In the genomic region with DNA sequence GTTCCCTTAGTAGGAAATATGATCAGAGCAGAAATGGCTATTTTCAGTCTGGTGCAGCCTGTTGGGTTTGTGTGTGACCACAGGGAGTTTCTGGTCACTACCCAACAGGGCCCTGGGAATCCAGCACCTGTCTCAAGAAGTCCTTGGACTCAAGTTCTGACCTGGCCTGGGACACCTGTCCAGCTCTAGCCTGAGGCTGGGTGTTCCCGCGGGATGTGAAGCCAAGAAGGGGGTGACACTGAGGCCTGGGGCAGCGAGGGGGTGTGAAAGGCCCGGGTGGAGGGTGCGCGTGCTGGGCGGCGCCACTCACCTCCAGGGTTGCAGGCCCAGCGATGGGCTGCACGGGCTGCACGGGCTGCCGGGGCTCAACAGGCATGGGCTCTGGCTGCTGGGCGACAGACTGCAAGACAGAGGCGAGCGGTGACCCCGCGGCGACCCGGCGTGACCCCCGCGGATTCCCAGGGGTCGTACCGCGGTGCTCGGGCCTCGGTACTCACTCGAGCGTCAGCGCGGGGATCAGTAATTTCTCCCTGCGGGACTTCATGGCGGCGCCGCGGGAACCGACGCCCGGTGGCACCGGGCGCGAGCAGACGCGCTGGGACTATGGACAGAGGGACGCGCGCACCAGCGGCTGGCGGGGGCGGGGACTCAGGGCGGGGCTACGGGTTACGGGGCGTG, we compare ENCODE assay signal across 8 mouse cellular contexts. TPM values are rescaled to one million over a fixed set of nuclear protein-coding genes. Genes with fewer than 3 reads are reported as not detected.
DNase-seq lines count a peak whose midpoint lies in the region; ATAC-seq and TF ChIP-seq lines count a peak whose summit lies in the region.

No protein-coding gene starts in this region.

- peaks cover 73% of the 10 kb centered on the region for H3K27me3 ChIP-seq in heart, embryonic 12.5 days (replicated peaks)
- peaks cover 57% of the 10 kb centered on the region for H3K27me3 ChIP-seq in forebrain, embryonic 12.5 days
- H3K27me3 ChIP-seq in limb, embryonic 13.5 days, result peaks cover 55% of the 10 kb centered on the region
- peaks cover 14% of the 10 kb centered on the region for H3K27me3 ChIP-seq in stomach, embryonic 15.5 days (replicated peaks)

- no peak for ATAC-seq in heart, embryonic 12.5 days (ENCODE audit: insufficient number of reproducible peaks, low FRiP score)
- ATAC-seq in forebrain, embryonic 12.5 days (ENCODE audit: low FRiP score), result peak; percentile 1
- no peak for ATAC-seq in limb, embryonic 13.5 days (ENCODE audit: low FRiP score, low read depth)
- no peak for ATAC-seq in stomach, embryonic 15.5 days (ENCODE audit: insufficient read depth, low FRiP score, low read depth)

- peaks cover 28% of the 10 kb centered on the region for H3K4me1 ChIP-seq in heart, embryonic 12.5 days (replicated peaks)
- H3K4me1 ChIP-seq in ES-E14 (ENCODE audit: control insufficient read depth in 2 of 2, insufficient read depth in 2 of 2, low read length in 2 of 2, poor library complexity in 1 of 2), result peaks cover 0 to 11% of the 10 kb centered on the region in 2 experiments; a peak in 2 of 4 replicates
- peaks cover 51% of the 10 kb centered on the region for H3K4me1 ChIP-seq in forebrain, embryonic 12.5 days
- peaks cover 31% of the 10 kb centered on the region for H3K4me1 ChIP-seq in limb, embryonic 13.5 days
- peaks cover 31% of the 10 kb centered on the region for H3K4me1 ChIP-seq in stomach, embryonic 15.5 days

- H3K36me3 ChIP-seq in heart, embryonic 12.5 days, result no peaks in the 10 kb centered on the region
- no peaks in the 10 kb centered on the region; the same call in 1 of the 2 replicates for H3K36me3 ChIP-seq in ES-E14 (ENCODE audit: control insufficient read depth, insufficient read depth, low read length, poor library complexity, severe bottlenecking)
- no peaks in the 10 kb centered on the region for H3K36me3 ChIP-seq in forebrain, embryonic 12.5 days (replicated peaks)
- H3K36me3 ChIP-seq in limb, embryonic 13.5 days, result no peaks in the 10 kb centered on the region
- no peaks in the 10 kb centered on the region for H3K36me3 ChIP-seq in stomach, embryonic 15.5 days

- peak overlapping the region; percentile 68 for H3K9ac ChIP-seq in heart, embryonic 12.5 days
- peak overlapping the region; percentile 69 for H3K9ac ChIP-seq in ES-E14 (ENCODE audit: insufficient read depth, low read depth, low read length, poor library complexity, severe bottlenecking)
- peak overlapping the region; percentile 68 for H3K9ac ChIP-seq in forebrain, embryonic 12.5 days
- H3K9ac ChIP-seq in limb, embryonic 13.5 days, result peak overlapping the region; percentile 62
- H3K9ac ChIP-seq in stomach, embryonic 15.5 days, result peak overlapping the region; percentile 40; the same call in 1 of the 2 replicates

- peak overlapping the region; percentile 89 for H3K4me2 ChIP-seq in heart, embryonic 12.5 days
- H3K4me2 ChIP-seq in forebrain, embryonic 12.5 days, result peak overlapping the region; percentile 85
- H3K4me2 ChIP-seq in limb, embryonic 13.5 days (replicated peaks), result peak overlapping the region; percentile 89
- H3K4me2 ChIP-seq in stomach, embryonic 15.5 days, result peak overlapping the region; percentile 94

- in situ Hi-C loops in ES-E14 (cut with MboI; ENCODE audit: low sequenced_read_pairs in 2 of 2, unreplicated experiment in 2 of 2), result no loop called here

- 2% methylated on average over 54 of the region's 54 CpGs for WGBS in heart, embryonic 12.5 days
- 1% methylated on average over 54 of the region's 54 CpGs for WGBS in forebrain, embryonic 12.5 days
- 2% methylated on average over 54 of the region's 54 CpGs for WGBS in limb, embryonic 13.5 days
- WGBS in stomach, embryonic 15.5 days, result 4% methylated on average over 54 of the region's 54 CpGs

- H3K4me3 ChIP-seq in heart, embryonic 12.5 days, result peak overlapping the region; percentile 56
- peak overlapping the region; percentile 76 to 97 for H3K4me3 ChIP-seq in ES-E14 (ENCODE audit: insufficient read depth in 1 of 2, low read depth in 1 of 2, low read length in 2 of 2, poor library complexity in 1 of 2, severe bottlenecking in 1 of 2)
- H3K4me3 ChIP-seq in forebrain, embryonic 12.5 days (replicated peaks), result peak overlapping the region; percentile 58
- H3K4me3 ChIP-seq in limb, embryonic 13.5 days, result peak overlapping the region; percentile 56
- H3K4me3 ChIP-seq in stomach, embryonic 15.5 days (replicated peaks), result peak overlapping the region; percentile 55

- H3K27ac ChIP-seq in heart, embryonic 12.5 days (ENCODE audit: poor library complexity, severe bottlenecking), result no peak overlapping the region
- H3K27ac ChIP-seq in ES-E14 (ENCODE audit: insufficient read depth, low read depth, low read length, poor library complexity, severe bottlenecking), result no peak overlapping the region
- peak overlapping the region; percentile 8 for H3K27ac ChIP-seq in forebrain, embryonic 12.5 days
- no peak overlapping the region; the same call in 1 of the 2 replicates for H3K27ac ChIP-seq in limb, embryonic 13.5 days
- H3K27ac ChIP-seq in stomach, embryonic 15.5 days, result peak overlapping the region; percentile 52

- no peaks in the 10 kb centered on the region for H3K9me3 ChIP-seq in heart, embryonic 12.5 days (replicated peaks)
- no peaks in the 10 kb centered on the region for H3K9me3 ChIP-seq in ES-E14 (ENCODE audit: control insufficient read depth, insufficient read depth, low read depth, low read length)
- no peaks in the 10 kb centered on the region for H3K9me3 ChIP-seq in forebrain, embryonic 12.5 days
- no peaks in the 10 kb centered on the region for H3K9me3 ChIP-seq in limb, embryonic 13.5 days
- H3K9me3 ChIP-seq in stomach, embryonic 15.5 days, result no peaks in the 10 kb centered on the region

- DNase-seq in heart, adult 8-10 months (ENCODE audit: low spot score), result no peak
- no peak for DNase-seq in ES-E14 (ENCODE audit: low read depth, low spot score)
- no peak for DNase-seq in cerebellum, postnatal 10 days
- no peak for DNase-seq in urinary bladder, postnatal 14 days (ENCODE audit: low spot score)

TF ChIP-seq in ES-E14, 5 proteins besides CTCF, POLR2A, EP300 and RAD21:
- TF ChIP-seq CHD2 (IDR thresholded peaks at IDR 0.05; ENCODE audit: low read depth, low read length) (no peak), ZNF384 (IDR thresholded peaks at IDR 0.05; ENCODE audit: low read depth, low read length) (no peak), MAFK (IDR thresholded peaks at IDR 0.05; ENCODE audit: insufficient read depth, low read depth, low read length) (no peak)

RNA-seq across cellular contexts. Expression of gene Mast3, which starts 8.3 kb away (rescaled TPM):
- polyA plus RNA-seq in heart, embryonic 12.5 days (2016; fragmentation: Nextera tagmentation; extraction: Ambion mirVana), result 7.2 and 8.1 TPM in 2 replicates
- 1 to 10 TPM; 6.5 to 8.4 (median 7.1) TPM for total RNA-seq in heart, adult 8-10 months (2022)
- total RNA-seq in ES-E14 (2012; rRNA removed), result 7.8 and 11.5 TPM in 2 replicates
- polyA plus RNA-seq in forebrain, embryonic 12.5 days (2016; fragmentation: Nextera tagmentation; extraction: Ambion mirVana), result 14.5 and 16.8 TPM in 2 replicates
- polyA plus RNA-seq in limb, embryonic 13.5 days (2015; fragmentation: Nextera tagmentation; extraction: Ambion mirVana), result 13.1 and 14.0 TPM in 2 replicates
- polyA plus RNA-seq in stomach, embryonic 15.5 days (2015; fragmentation: Nextera tagmentation; extraction: Ambion mirVana), result 13.3 and 16.5 TPM in 2 replicates

RNA-seq across cellular contexts. Expression of gene Il12rb1, which starts 11.7 kb away (rescaled TPM):
- not detected in 2 replicates for polyA plus RNA-seq in heart, embryonic 12.5 days (2016; fragmentation: Nextera tagmentation; extraction: Ambion mirVana)
- total RNA-seq in heart, adult 8-10 months (2022), result under 1 TPM in 2 of 4 experiments, not detected in 2; 0.16 to 0.49 TPM
- total RNA-seq in ES-E14 (2012; rRNA removed), result 0.69 and 1.2 TPM in 2 replicates
- polyA plus RNA-seq in forebrain, embryonic 12.5 days (2016; fragmentation: Nextera tagmentation; extraction: Ambion mirVana), result not detected in 2 replicates
- 0.06 TPM in 1 of 2 replicates, not detected in the other for polyA plus RNA-seq in limb, embryonic 13.5 days (2015; fragmentation: Nextera tagmentation; extraction: Ambion mirVana)
- 0.26 and 0.43 TPM in 2 replicates for polyA plus RNA-seq in stomach, embryonic 15.5 days (2015; fragmentation: Nextera tagmentation; extraction: Ambion mirVana)

RNA-seq across cellular contexts. Expression of gene Pik3r2, which starts 20.0 kb away (rescaled TPM):
- polyA plus RNA-seq in heart, embryonic 12.5 days (2016; fragmentation: Nextera tagmentation; extraction: Ambion mirVana), result 35.2 and 37.2 TPM in 2 replicates
- total RNA-seq in heart, adult 8-10 months (2022), result 10 to 100 TPM; 19.3 to 24.1 (median 22.2) TPM
- 52.7 and 71.0 TPM in 2 replicates for total RNA-seq in ES-E14 (2012; rRNA removed)
- 72.7 and 79.1 TPM in 2 replicates for polyA plus RNA-seq in forebrain, embryonic 12.5 days (2016; fragmentation: Nextera tagmentation; extraction: Ambion mirVana)
- polyA plus RNA-seq in limb, embryonic 13.5 days (2015; fragmentation: Nextera tagmentation; extraction: Ambion mirVana), result 78.1 and 81.3 TPM in 2 replicates
- 58.1 and 58.4 TPM in 2 replicates for polyA plus RNA-seq in stomach, embryonic 15.5 days (2015; fragmentation: Nextera tagmentation; extraction: Ambion mirVana)

RNA-seq across cellular contexts. Expression of gene Mpv17l2, which starts 35.8 kb away (rescaled TPM):
- 37.2 and 37.9 TPM in 2 replicates for polyA plus RNA-seq in heart, embryonic 12.5 days (2016; fragmentation: Nextera tagmentation; extraction: Ambion mirVana)
- 10 to 100 TPM; 23.2 to 32.5 (median 27.7) TPM for total RNA-seq in heart, adult 8-10 months (2022)
- 49.9 and 58.2 TPM in 2 replicates for total RNA-seq in ES-E14 (2012; rRNA removed)
- 33.2 and 34.5 TPM in 2 replicates for polyA plus RNA-seq in forebrain, embryonic 12.5 days (2016; fragmentation: Nextera tagmentation; extraction: Ambion mirVana)
- polyA plus RNA-seq in limb, embryonic 13.5 days (2015; fragmentation: Nextera tagmentation; extraction: Ambion mirVana), result 29.2 and 36.6 TPM in 2 replicates
- polyA plus RNA-seq in stomach, embryonic 15.5 days (2015; fragmentation: Nextera tagmentation; extraction: Ambion mirVana), result 44.4 and 51.3 TPM in 2 replicates

RNA-seq across cellular contexts. Expression of gene Rab3a, which starts 42.1 kb away (rescaled TPM):
- polyA plus RNA-seq in heart, embryonic 12.5 days (2016; fragmentation: Nextera tagmentation; extraction: Ambion mirVana), result 19.1 and 19.2 TPM in 2 replicates
- total RNA-seq in heart, adult 8-10 months (2022), result 10 to 100 TPM; 46.3 to 60.7 (median 50.6) TPM
- 4.3 and 5.2 TPM in 2 replicates for total RNA-seq in ES-E14 (2012; rRNA removed)
- 87.8 and 95.4 TPM in 2 replicates for polyA plus RNA-seq in forebrain, embryonic 12.5 days (2016; fragmentation: Nextera tagmentation; extraction: Ambion mirVana)
- 18.0 and 19.6 TPM in 2 replicates for polyA plus RNA-seq in limb, embryonic 13.5 days (2015; fragmentation: Nextera tagmentation; extraction: Ambion mirVana)
- polyA plus RNA-seq in stomach, embryonic 15.5 days (2015; fragmentation: Nextera tagmentation; extraction: Ambion mirVana), result 20.9 and 24.0 TPM in 2 replicates

Comparison
In these comparisons a context has a peak if more than half of its experiments do, and no peak if none do; other contexts are left out.
1. H3K27ac ChIP-seq: peak in forebrain, embryonic 12.5 days (single experiment) and stomach, embryonic 15.5 days (single experiment); none in heart, embryonic 12.5 days (single experiment), ES-E14 (single experiment) and limb, embryonic 13.5 days (single experiment).
2. Peak in every context shown above with its lines, with median percentiles within 50 percentile points of each other: H3K4me2 ChIP-seq, H3K4me3 ChIP-seq and H3K9ac ChIP-seq.